Mouse (Mus musculus): ENCODE measurements around the gene Zdhhc7. TPM values are rescaled to one million over a fixed set of nuclear protein-coding genes. Genes with fewer than 3 reads are reported as not detected.
A peak's percentile ranks its signal among the peaks of the same experiment; 100 is the strongest.

The Zdhhc7 gene
- polyA plus RNA-seq, 1 experiment = 93.4 TPM

DNA sequence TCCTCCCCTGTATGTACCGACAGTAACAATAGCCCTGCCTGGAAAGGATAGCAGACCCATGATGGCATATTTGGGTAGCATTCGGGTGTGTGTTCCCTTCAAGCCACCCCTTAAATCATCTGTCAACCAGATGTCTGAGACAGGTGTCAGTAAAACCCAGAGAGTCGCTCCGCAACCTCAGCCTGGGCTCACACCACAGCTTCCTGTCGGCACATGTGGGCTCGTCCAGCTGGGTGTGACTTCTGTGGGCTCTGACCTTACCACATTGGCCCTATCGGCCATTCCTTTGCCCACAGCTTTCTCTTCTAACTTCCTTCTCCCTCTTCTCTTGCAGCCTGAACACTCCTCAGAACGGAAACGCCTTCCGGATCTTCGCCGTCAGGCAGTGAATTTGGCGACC is 51.3 kb downstream of the Zdhhc7 start:
- Histone ChIP-seq H3K27me3 (ENCODE audit: control insufficient read depth, insufficient read depth, low read length) (no peaks in the 10 kb centered on the region), H3K4me1 (replicated peaks; ENCODE audit: control insufficient read depth, insufficient read depth, low read length) (peaks cover 43% of the 10 kb centered on the region), H3K36me3 (ENCODE audit: control insufficient read depth, insufficient read depth, low read length) (no peaks in the 10 kb centered on the region), H3K27ac (ENCODE audit: control insufficient read depth, insufficient read depth, low read length) (peak overlapping the region; percentile 69), H3K4me3 (ENCODE audit: control insufficient read depth, insufficient read depth, low read length) (peak overlapping the region; percentile 27)
- WGBS = 9% methylated on average over 13 of the region's 13 CpGs
- DNase-seq = peak; percentile 71
- 0 out of 2 replicates have a peak, but pooled peaks have one; percentile 14 for TF ChIP-seq CTCF (IDR thresholded peaks at IDR 0.05; ENCODE audit: borderline replicate concordance, control insufficient read depth, extremely low read depth, insufficient read depth, low read length, poor library complexity)
- 0 out of 2 replicates have a peak, but pooled peaks have one; percentile 26 for TF ChIP-seq POLR2A (IDR thresholded peaks at IDR 0.05; ENCODE audit: control insufficient read depth, extremely low read depth, insufficient read depth, low read length, poor library complexity)

- TF ChIP-seq CTCF (IDR thresholded peaks at IDR 0.05; ENCODE audit: borderline replicate concordance, control insufficient read depth, extremely low read depth, insufficient read depth, low read length, poor library complexity) = no peak
- no peak for TF ChIP-seq POLR2A (IDR thresholded peaks at IDR 0.05; ENCODE audit: control insufficient read depth, extremely low read depth, insufficient read depth, low read length, poor library complexity)
- H3K4me3 ChIP-seq (ENCODE audit: control insufficient read depth, insufficient read depth, low read length) = no peak overlapping the region
- 90% methylated on average over 14 of the region's 14 CpGs for WGBS
- DNase-seq = no peak
- H3K27ac ChIP-seq (ENCODE audit: control insufficient read depth, insufficient read depth, low read length) = no peak overlapping the region
- no peaks in the 10 kb centered on the region for H3K27me3 ChIP-seq (ENCODE audit: control insufficient read depth, insufficient read depth, low read length)
- peaks cover 31% of the 10 kb centered on the region for H3K4me1 ChIP-seq (replicated peaks; ENCODE audit: control insufficient read depth, insufficient read depth, low read length)
- no peaks in the 10 kb centered on the region for H3K36me3 ChIP-seq (ENCODE audit: control insufficient read depth, insufficient read depth, low read length)
These were observed 54.8 kb downstream of the Zdhhc7 start for GRCm38 (mm10) chr8:120046258-120047020.

DNA sequence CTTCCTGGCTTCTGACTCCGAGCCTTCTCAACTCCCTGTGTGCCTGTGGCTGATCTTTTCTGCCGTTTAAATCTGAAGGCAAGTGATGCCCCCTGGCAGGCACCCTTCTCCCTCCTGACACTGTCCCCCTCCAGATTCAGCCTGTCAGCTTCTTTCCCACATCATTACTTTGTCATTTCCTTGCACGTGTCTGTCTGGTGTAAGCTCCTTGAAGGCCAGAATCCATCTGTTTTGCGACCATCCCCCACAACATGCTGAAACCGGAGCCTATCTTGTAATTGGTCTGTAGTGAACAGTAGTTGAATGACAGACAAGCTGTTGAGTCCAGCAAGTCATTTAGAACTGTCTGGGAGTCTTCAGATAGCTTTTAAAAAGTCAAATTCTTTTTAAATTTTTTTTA is 55.8 kb downstream of the Zdhhc7 start:
- Histone ChIP-seq H3K4me3 (ENCODE audit: control insufficient read depth, insufficient read depth, low read length) (no peak overlapping the region), H3K27ac (ENCODE audit: control insufficient read depth, insufficient read depth, low read length) (no peak overlapping the region), H3K4me1 (replicated peaks; ENCODE audit: control insufficient read depth, insufficient read depth, low read length) (peaks cover 26% of the 10 kb centered on the region), H3K36me3 (ENCODE audit: control insufficient read depth, insufficient read depth, low read length) (no peaks in the 10 kb centered on the region), H3K27me3 (ENCODE audit: control insufficient read depth, insufficient read depth, low read length) (no peaks in the 10 kb centered on the region)
- no peak for DNase-seq
- no peak for TF ChIP-seq CTCF (IDR thresholded peaks at IDR 0.05; ENCODE audit: borderline replicate concordance, control insufficient read depth, extremely low read depth, insufficient read depth, low read length, poor library complexity)
- TF ChIP-seq POLR2A (IDR thresholded peaks at IDR 0.05; ENCODE audit: control insufficient read depth, extremely low read depth, insufficient read depth, low read length, poor library complexity) = no peak
- 63% methylated on average over 5 of the region's 5 CpGs for WGBS

DNA sequence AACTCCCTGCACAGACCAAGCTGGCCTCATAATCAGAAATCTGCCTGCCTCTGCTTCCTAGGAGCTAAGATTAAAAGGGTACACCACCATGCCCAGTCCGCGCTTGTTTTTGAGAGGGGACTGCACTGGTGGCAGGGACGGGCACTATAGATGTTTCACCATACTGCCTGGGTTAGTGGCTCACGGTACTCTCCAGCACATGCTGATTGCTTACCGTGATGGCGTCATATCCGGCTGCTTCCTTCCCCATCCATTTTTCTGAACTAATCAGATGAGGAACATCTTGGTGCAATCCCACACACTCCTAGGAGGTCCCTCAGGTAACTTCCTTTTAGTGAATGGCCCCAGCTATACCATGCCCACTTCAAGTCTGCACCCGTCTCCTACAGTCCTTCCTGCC is 56.4 kb downstream of the Zdhhc7 start:
- Histone ChIP-seq H3K27ac (ENCODE audit: control insufficient read depth, insufficient read depth, low read length) (no peak overlapping the region), H3K4me3 (ENCODE audit: control insufficient read depth, insufficient read depth, low read length) (no peak overlapping the region), H3K27me3 (ENCODE audit: control insufficient read depth, insufficient read depth, low read length) (no peaks in the 10 kb centered on the region), H3K4me1 (replicated peaks; ENCODE audit: control insufficient read depth, insufficient read depth, low read length) (peaks cover 21% of the 10 kb centered on the region), H3K36me3 (ENCODE audit: control insufficient read depth, insufficient read depth, low read length) (no peaks in the 10 kb centered on the region)
- TF ChIP-seq CTCF (IDR thresholded peaks at IDR 0.05; ENCODE audit: borderline replicate concordance, control insufficient read depth, extremely low read depth, insufficient read depth, low read length, poor library complexity) (no peak), POLR2A (IDR thresholded peaks at IDR 0.05; ENCODE audit: control insufficient read depth, extremely low read depth, insufficient read depth, low read length, poor library complexity) (no peak)
- 95% methylated on average over 8 of the region's 8 CpGs for WGBS
- no peak for DNase-seq

DNA sequence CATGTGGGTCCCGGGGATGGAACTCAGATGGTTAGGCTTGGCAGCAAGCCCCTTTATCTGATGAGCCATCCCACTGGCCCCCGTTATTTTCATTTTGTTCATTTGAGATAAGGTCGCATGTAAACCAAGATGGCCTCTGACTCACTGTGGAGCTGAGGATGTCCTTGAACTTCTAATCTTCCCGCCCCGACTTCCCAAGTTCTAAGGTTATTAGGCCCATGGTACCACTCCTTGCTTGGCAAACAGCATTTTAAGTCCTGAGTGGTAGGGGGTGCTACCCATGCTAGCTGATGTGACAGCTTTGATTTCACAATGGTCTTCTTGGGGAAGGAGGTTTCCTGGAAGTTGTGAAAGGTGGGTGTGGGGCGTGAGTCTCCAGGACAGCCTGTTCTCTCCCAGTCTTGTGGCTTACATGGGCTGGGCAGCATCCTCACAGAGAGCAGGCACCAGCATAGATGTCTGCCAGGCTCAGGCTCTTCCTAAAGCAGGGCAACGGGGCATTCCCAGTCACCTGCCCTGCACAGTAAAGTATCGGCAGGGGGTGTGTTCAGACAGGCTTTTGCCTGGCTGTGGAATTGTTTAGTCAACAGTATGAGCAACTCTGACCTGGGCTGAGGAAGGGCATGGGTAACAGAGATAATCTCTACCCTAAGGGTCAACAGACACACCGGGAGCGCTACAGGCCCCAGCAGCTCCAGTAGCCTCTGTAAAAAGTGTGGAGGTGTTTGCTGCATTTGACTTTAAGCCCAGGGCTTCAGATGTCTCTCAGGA is 58.6 kb downstream of the Zdhhc7 start:
- TF ChIP-seq POLR2A (IDR thresholded peaks at IDR 0.05; ENCODE audit: control insufficient read depth, extremely low read depth, insufficient read depth, low read length, poor library complexity) = no peak
- TF ChIP-seq CTCF (IDR thresholded peaks at IDR 0.05; ENCODE audit: borderline replicate concordance, control insufficient read depth, extremely low read depth, insufficient read depth, low read length, poor library complexity) = no peak
- WGBS = 95% methylated on average over 10 of the region's 10 CpGs
- H3K27me3 ChIP-seq (ENCODE audit: control insufficient read depth, insufficient read depth, low read length) = no peaks in the 10 kb centered on the region
- H3K4me3 ChIP-seq (ENCODE audit: control insufficient read depth, insufficient read depth, low read length) = no peak overlapping the region
- no peak for DNase-seq
- H3K36me3 ChIP-seq (ENCODE audit: control insufficient read depth, insufficient read depth, low read length) = no peaks in the 10 kb centered on the region
- H3K4me1 ChIP-seq (replicated peaks; ENCODE audit: control insufficient read depth, insufficient read depth, low read length) = peaks cover 11% of the 10 kb centered on the region
- H3K27ac ChIP-seq (ENCODE audit: control insufficient read depth, insufficient read depth, low read length) = no peak overlapping the region

GRCm38 (mm10) chr8:120040861-120041260 is 60.4 kb downstream of the Zdhhc7 start:
- H3K36me3 ChIP-seq (ENCODE audit: control insufficient read depth, insufficient read depth, low read length) = no peaks in the 10 kb centered on the region
- 8% methylated on average over 1 of the region's 1 CpGs for WGBS
- no peak for TF ChIP-seq CTCF (IDR thresholded peaks at IDR 0.05; ENCODE audit: borderline replicate concordance, control insufficient read depth, extremely low read depth, insufficient read depth, low read length, poor library complexity)
- TF ChIP-seq POLR2A (IDR thresholded peaks at IDR 0.05; ENCODE audit: control insufficient read depth, extremely low read depth, insufficient read depth, low read length, poor library complexity) = no peak
- no peaks in the 10 kb centered on the region for H3K27me3 ChIP-seq (ENCODE audit: control insufficient read depth, insufficient read depth, low read length)
- peaks cover 11% of the 10 kb centered on the region for H3K4me1 ChIP-seq (replicated peaks; ENCODE audit: control insufficient read depth, insufficient read depth, low read length)
- DNase-seq = peak; percentile 27
- H3K27ac ChIP-seq (ENCODE audit: control insufficient read depth, insufficient read depth, low read length) = no peak overlapping the region
- H3K4me3 ChIP-seq (ENCODE audit: control insufficient read depth, insufficient read depth, low read length) = no peak overlapping the region

All from thymus, adult 2 months (tissue).